Mouse (Mus musculus): Measurements from ENCODE around the gene Rbfox2. TPM values are rescaled to one million over a fixed set of nuclear protein-coding genes. Genes with fewer than 3 reads are reported as not detected.

The Rbfox2 gene
- total and polyA plus RNA-seq, 3 experiments, result 0.89 TPM; not detected in 2

DNA sequence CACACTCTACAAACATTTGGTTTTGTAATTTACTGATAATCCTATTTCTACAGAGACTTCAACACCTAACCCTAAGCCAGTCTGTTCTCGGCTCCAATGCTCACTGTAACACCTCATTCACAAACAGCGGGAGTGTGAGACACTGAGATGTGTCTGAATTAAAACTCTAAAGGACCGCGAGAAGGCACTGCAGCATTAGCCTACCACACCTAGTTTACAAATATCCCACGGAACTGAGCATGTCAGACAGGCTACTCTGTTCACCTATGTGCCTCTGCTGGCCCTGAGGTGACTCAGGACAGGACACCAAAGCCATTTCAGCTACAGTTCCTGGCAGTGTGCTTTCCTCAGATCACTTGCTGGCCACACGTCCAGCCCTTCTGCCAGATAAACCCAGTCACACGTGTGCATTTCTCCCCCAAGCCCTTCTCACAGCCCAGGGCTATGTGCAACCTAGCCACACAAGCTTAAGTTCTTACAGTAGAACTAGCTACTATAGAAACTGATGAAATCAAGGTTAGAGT is 79.9 kb downstream of the Rbfox2 start:
- DNase-seq (ENCODE audit: extremely low read depth), result no peak
- H3K9ac ChIP-seq (ENCODE audit: insufficient read depth, low read depth), result no peak overlapping the region
- no peaks in the 10 kb centered on the region for H3K4me1 ChIP-seq (ENCODE audit: control insufficient read depth in 1 of 2, insufficient read depth in 2 of 2)
- no peak overlapping the region for H3K27ac ChIP-seq (ENCODE audit: insufficient read depth, low read depth)
- H3K27me3 ChIP-seq (replicated peaks), result peaks cover 82% of the 10 kb centered on the region
- no peaks in the 10 kb centered on the region for H3K79me2 ChIP-seq (replicated peaks; ENCODE audit: control insufficient read depth, extremely low read depth, insufficient read depth, poor library complexity, severe bottlenecking)
- TF ChIP-seq BHLHE40 (IDR thresholded peaks at IDR 0.05; ENCODE audit: low read depth, low read length) (no peak), SIN3A (IDR thresholded peaks at IDR 0.05; ENCODE audit: low read length) (no peak), RAD21 (IDR thresholded peaks at IDR 0.05; ENCODE audit: low read depth, low read length) (no peak), USF2 (conservative IDR thresholded peaks at IDR 0.05; ENCODE audit: low read depth, low read length) (no peak), POLR2A (IDR thresholded peaks at IDR 0.05; ENCODE audit: low read depth, low read length) (no peak), GABPA (IDR thresholded peaks at IDR 0.05; ENCODE audit: insufficient replicate concordance, low read depth, low read length) (no peak), MYC (IDR thresholded peaks at IDR 0.05; ENCODE audit: low read depth, low read length) (no peak), ZMIZ1 (IDR thresholded peaks at IDR 0.05; ENCODE audit: low read depth, low read length) (no peak), SMC3 (IDR thresholded peaks at IDR 0.05; ENCODE audit: low read depth, low read length) (no peak), ZNF384 (IDR thresholded peaks at IDR 0.05; ENCODE audit: low read depth, low read length) (no peak), MAFK (IDR thresholded peaks at IDR 0.05; ENCODE audit: insufficient replicate concordance, low read length) (no peak), ELF1 (IDR thresholded peaks at IDR 0.05; ENCODE audit: low read depth, low read length) (no peak), POLR2AphosphoS2 (IDR thresholded peaks at IDR 0.05; ENCODE audit: low read depth, low read length) (no peak), HCFC1 (IDR thresholded peaks at IDR 0.05; ENCODE audit: low read depth, low read length) (no peak), MAX (IDR thresholded peaks at IDR 0.05; ENCODE audit: low read length) (no peak)
- no peak overlapping the region for H3K4me2 ChIP-seq (ENCODE audit: insufficient read depth, low read depth, poor library complexity, severe bottlenecking)
- dilution Hi-C loops (cut with MboI; ENCODE audit: extremely low pct_ligation_motif_present, extremely low pct_unique_long_range_greater_than_20kb, low sequenced_read_pairs) (no loop called here), in situ Hi-C loops (cut with MboI; ENCODE audit: low pct_ligation_motif_present, low pct_unique_long_range_greater_than_20kb, low sequenced_read_pairs) (loop anchor here (10.0 kb wide), 1 partner anchor 128 kb away; no protein-coding TSS in a partner anchor)
- no peaks in the 10 kb centered on the region for H3K36me3 ChIP-seq (replicated peaks in 1 of 2; ENCODE audit: control insufficient read depth in 1 of 2, insufficient read depth in 1 of 2, low read length in 1 of 2)
- H3K9me3 ChIP-seq (replicated peaks; ENCODE audit: low read length), result no peaks in the 10 kb centered on the region
- no peak overlapping the region for H3K4me3 ChIP-seq (replicated peaks in 1 of 3; ENCODE audit: low read depth in 2 of 3, low read length in 2 of 3, poor library complexity in 1 of 3)

DNA sequence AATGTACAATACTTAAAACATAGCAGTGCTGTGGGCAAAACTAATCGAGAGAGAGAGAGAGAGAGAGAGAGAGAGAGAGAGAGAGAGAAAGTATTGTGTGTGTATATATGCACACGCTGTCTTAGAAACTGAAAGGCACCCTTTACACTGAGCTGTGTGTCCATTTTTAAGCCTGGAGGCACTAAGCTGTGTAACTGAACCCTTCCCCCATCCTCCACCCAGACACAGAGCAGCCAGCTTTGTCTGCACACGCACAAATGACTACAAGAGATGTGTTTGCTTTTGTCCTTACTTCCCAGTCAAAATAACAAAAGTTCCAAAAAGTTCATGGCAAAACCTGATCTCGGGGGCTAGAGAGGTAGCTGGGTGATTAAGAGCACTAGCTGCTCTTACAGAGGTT is 80.9 kb downstream of the Rbfox2 start:
- in situ Hi-C loops (cut with MboI; ENCODE audit: low pct_ligation_motif_present, low pct_unique_long_range_greater_than_20kb, low sequenced_read_pairs) (loop anchor here (10.0 kb wide), 1 partner anchor 129 kb away; no protein-coding TSS in a partner anchor), dilution Hi-C loops (cut with MboI; ENCODE audit: extremely low pct_ligation_motif_present, extremely low pct_unique_long_range_greater_than_20kb, low sequenced_read_pairs) (no loop called here)
- H3K36me3 ChIP-seq (replicated peaks in 1 of 2; ENCODE audit: control insufficient read depth in 1 of 2, insufficient read depth in 1 of 2, low read length in 1 of 2), result no peaks in the 10 kb centered on the region
- peaks cover 84% of the 10 kb centered on the region for H3K27me3 ChIP-seq (replicated peaks)
- TF ChIP-seq MYC (IDR thresholded peaks at IDR 0.05; ENCODE audit: low read depth, low read length) (no peak), RCOR1 (conservative IDR thresholded peaks at IDR 0.05; ENCODE audit: low read depth, low read length) (no peak), MAZ (IDR thresholded peaks at IDR 0.05; ENCODE audit: low read depth, low read length) (no peak), GABPA (IDR thresholded peaks at IDR 0.05; ENCODE audit: insufficient replicate concordance, low read depth, low read length) (no peak), CHD2 (IDR thresholded peaks at IDR 0.05; ENCODE audit: low read length) (no peak), NELFE (IDR thresholded peaks at IDR 0.05; ENCODE audit: low read depth, low read length) (no peak), KAT2A (IDR thresholded peaks at IDR 0.05; ENCODE audit: insufficient replicate concordance, low read length) (no peak), ETS1 (conservative IDR thresholded peaks at IDR 0.05; ENCODE audit: low read depth, low read length) (no peak), MEF2A (IDR thresholded peaks at IDR 0.05; ENCODE audit: borderline replicate concordance, low read depth, low read length) (no peak), MAFK (IDR thresholded peaks at IDR 0.05; ENCODE audit: insufficient replicate concordance, low read length) (no peak), E2F4 (IDR thresholded peaks at IDR 0.05; ENCODE audit: insufficient replicate concordance, low read depth, low read length) (no peak)
- H3K27ac ChIP-seq (ENCODE audit: insufficient read depth, low read depth), result no peak overlapping the region
- H3K79me2 ChIP-seq (replicated peaks; ENCODE audit: control insufficient read depth, extremely low read depth, insufficient read depth, poor library complexity, severe bottlenecking), result no peaks in the 10 kb centered on the region
- H3K4me2 ChIP-seq (ENCODE audit: insufficient read depth, low read depth, poor library complexity, severe bottlenecking), result no peak overlapping the region
- H3K9me3 ChIP-seq (replicated peaks; ENCODE audit: low read length), result no peaks in the 10 kb centered on the region
- no peak for DNase-seq (ENCODE audit: extremely low read depth)
- H3K4me3 ChIP-seq (replicated peaks in 1 of 3; ENCODE audit: low read depth in 2 of 3, low read length in 2 of 3, poor library complexity in 1 of 3), result no peak overlapping the region
- no peaks in the 10 kb centered on the region for H3K4me1 ChIP-seq (ENCODE audit: control insufficient read depth in 1 of 2, insufficient read depth in 2 of 2)
- no peak overlapping the region for H3K9ac ChIP-seq (ENCODE audit: insufficient read depth, low read depth)
